Mouse (Mus musculus): Measurements from ENCODE around the gene Sertad4.

Gene Sertad4

GRCm38 (mm10) chr1:192851640-192852039, 3.9 kb downstream of the Sertad4 start:
- DNase-seq (ENCODE audit: low spot score in 2 of 2): no peak

- no peak for DNase-seq (ENCODE audit: low spot score in 2 of 2)
Observed at GRCm38 (mm10) chr1:192851126-192851525, 4.4 kb downstream of the Sertad4 start.

GRCm38 (mm10) chr1:192849616-192850015, 5.9 kb downstream of the Sertad4 start:
- DNase-seq (ENCODE audit: low spot score in 2 of 2): no peak

- no peak for DNase-seq (ENCODE audit: low spot score in 2 of 2)
Observed at GRCm38 (mm10) chr1:192847254-192847653, 8.3 kb downstream of the Sertad4 start.

- DNase-seq (ENCODE audit: low spot score in 2 of 2): no peak
Observed at GRCm38 (mm10) chr1:192841094-192841813, 14.3 kb downstream of the Sertad4 start.

- DNase-seq (ENCODE audit: low spot score in 2 of 2): no peak
Observed at GRCm38 (mm10) chr1:192840655-192841054, 14.9 kb downstream of the Sertad4 start.

GRCm38 (mm10) chr1:192835211-192835681, 20.3 kb downstream of the Sertad4 start:
- DNase-seq (ENCODE audit: low spot score in 2 of 2): no peak

- DNase-seq (ENCODE audit: low spot score in 2 of 2): peak; percentile 42 to 61
Observed at GRCm38 (mm10) chr1:192834361-192835210, 21.0 kb downstream of the Sertad4 start.

GRCm38 (mm10) chr1:192833586-192833985, 22.0 kb downstream of the Sertad4 start:
- no peak for DNase-seq (ENCODE audit: low spot score in 2 of 2)

- no peak for DNase-seq (ENCODE audit: low spot score in 2 of 2)
Observed at GRCm38 (mm10) chr1:192833097-192833496, 22.5 kb downstream of the Sertad4 start.

- no peak for DNase-seq (ENCODE audit: low spot score in 2 of 2)
Observed at GRCm38 (mm10) chr1:192832338-192832737, 23.2 kb downstream of the Sertad4 start.

- DNase-seq (ENCODE audit: low spot score in 2 of 2): no peak
Observed at GRCm38 (mm10) chr1:192830444-192830843, 25.1 kb downstream of the Sertad4 start.

- peak in 1 of 2 experiments; percentile 48 for DNase-seq (ENCODE audit: low spot score in 2 of 2)
Observed at GRCm38 (mm10) chr1:192828928-192829327, 26.6 kb downstream of the Sertad4 start.

- no peak for DNase-seq (ENCODE audit: low spot score in 2 of 2)
Observed at GRCm38 (mm10) chr1:192827955-192828354, 27.6 kb downstream of the Sertad4 start.

GRCm38 (mm10) chr1:192825746-192826145, 29.8 kb downstream of the Sertad4 start:
- no peak for DNase-seq (ENCODE audit: low spot score in 2 of 2)

GRCm38 (mm10) chr1:192822652-192823525, 32.7 kb downstream of the Sertad4 start:
- DNase-seq (ENCODE audit: low spot score in 2 of 2): peak in 1 of 2 experiments; percentile 9

GRCm38 (mm10) chr1:192822309-192822651, 33.3 kb downstream of the Sertad4 start:
- DNase-seq (ENCODE audit: low spot score in 2 of 2): no peak

GRCm38 (mm10) chr1:192818334-192818733, 37.2 kb downstream of the Sertad4 start:
- DNase-seq (ENCODE audit: low spot score in 2 of 2): no peak

- DNase-seq (ENCODE audit: low spot score in 2 of 2): no peak
Observed at GRCm38 (mm10) chr1:192815789-192816188, 39.8 kb downstream of the Sertad4 start.

GRCm38 (mm10) chr1:192814700-192815099, 40.9 kb downstream of the Sertad4 start:
- no peak for DNase-seq (ENCODE audit: low spot score in 2 of 2)

- no peak for DNase-seq (ENCODE audit: low spot score in 2 of 2)
Observed at GRCm38 (mm10) chr1:192812758-192813157, 42.8 kb downstream of the Sertad4 start.

GRCm38 (mm10) chr1:192812290-192812689, 43.3 kb downstream of the Sertad4 start:
- no peak for DNase-seq (ENCODE audit: low spot score in 2 of 2)
